Mouse (Mus musculus): Measurements from ENCODE around the gene Tiam2. TPM values are rescaled to one million over a fixed set of nuclear protein-coding genes. Genes with fewer than 3 reads are reported as not detected.

Tiam2 gene
- polyA plus RNA-seq, 1 experiment from 2014 or later = 3.4 TPM

- H3K9ac ChIP-seq = no peak overlapping the region
- H3K4me2 ChIP-seq (replicated peaks) = no peak overlapping the region
- H3K27ac ChIP-seq = no peak overlapping the region
- no peaks in the 10 kb centered on the region for H3K9me3 ChIP-seq
- ATAC-seq = no peak
- 89% methylated on average over 4 of the region's 4 CpGs for WGBS
- H3K27me3 ChIP-seq (replicated peaks) = no peaks in the 10 kb centered on the region
- no peak overlapping the region for H3K4me3 ChIP-seq (replicated peaks)
- H3K36me3 ChIP-seq = no peaks in the 10 kb centered on the region
- H3K4me1 ChIP-seq (replicated peaks) = no peaks in the 10 kb centered on the region
These were observed 10.8 kb upstream of the Tiam2 start for GRCm38 (mm10) chr17:3315581-3315980.

- 0% methylated on average over 25 of the region's 25 CpGs for WGBS
- Histone ChIP-seq H3K9me3 (no peaks in the 10 kb centered on the region), H3K36me3 (no peaks in the 10 kb centered on the region), H3K9ac (peak overlapping the region; percentile 51), H3K4me1 (replicated peaks) (peaks cover 2% of the 10 kb centered on the region; the same call in 1 of the 2 replicates), H3K4me3 (replicated peaks) (peak overlapping the region; percentile 57), H3K27me3 (replicated peaks) (no peaks in the 10 kb centered on the region; the same call in 1 of the 2 replicates), H3K4me2 (replicated peaks) (peak overlapping the region; percentile 93), H3K27ac (no peak overlapping the region)
- peak; percentile 35 for ATAC-seq
These were observed 518 bp downstream of the Tiam2 start for GRCm38 (mm10) chr17:3326903-3327279.

GRCm38 (mm10) chr17:3327335-3327734, 962 bp downstream of the Tiam2 start:
- WGBS = 6% methylated on average over 14 of the region's 14 CpGs
- Histone ChIP-seq H3K4me2 (replicated peaks) (peak overlapping the region; percentile 93), H3K27me3 (replicated peaks) (no peaks in the 10 kb centered on the region; the same call in 1 of the 2 replicates), H3K9me3 (no peaks in the 10 kb centered on the region), H3K4me1 (replicated peaks) (peaks cover 2% of the 10 kb centered on the region; the same call in 1 of the 2 replicates), H3K36me3 (no peaks in the 10 kb centered on the region), H3K4me3 (replicated peaks) (peak overlapping the region; percentile 57), H3K9ac (0 out of 2 replicates have a peak overlapping the region, but pooled peaks have one; percentile 51), H3K27ac (no peak overlapping the region)
- ATAC-seq = no peak

- H3K9ac ChIP-seq = no peak overlapping the region
- no peak for ATAC-seq
- no peaks in the 10 kb centered on the region; the same call in 1 of the 2 replicates for H3K27me3 ChIP-seq (replicated peaks)
- H3K9me3 ChIP-seq = no peaks in the 10 kb centered on the region
- no peak overlapping the region for H3K4me3 ChIP-seq (replicated peaks)
- peaks cover 2% of the 10 kb centered on the region; the same call in 1 of the 2 replicates for H3K4me1 ChIP-seq (replicated peaks)
- H3K36me3 ChIP-seq = no peaks in the 10 kb centered on the region
- no peak overlapping the region for H3K4me2 ChIP-seq (replicated peaks)
- WGBS = 79% methylated on average over 4 of the region's 4 CpGs
- no peak overlapping the region for H3K27ac ChIP-seq
These were observed 2.4 kb downstream of the Tiam2 start for GRCm38 (mm10) chr17:3328820-3329219.

GRCm38 (mm10) chr17:3329429-3329828, 3.1 kb downstream of the Tiam2 start:
- peaks cover 2% of the 10 kb centered on the region; the same call in 1 of the 2 replicates for H3K4me1 ChIP-seq (replicated peaks)
- no peaks in the 10 kb centered on the region; the same call in 1 of the 2 replicates for H3K27me3 ChIP-seq (replicated peaks)
- H3K27ac ChIP-seq = no peak overlapping the region
- H3K36me3 ChIP-seq = no peaks in the 10 kb centered on the region
- WGBS = 80% methylated on average over 4 of the region's 4 CpGs
- no peak overlapping the region for H3K9ac ChIP-seq
- H3K4me2 ChIP-seq (replicated peaks) = no peak overlapping the region
- H3K4me3 ChIP-seq (replicated peaks) = no peak overlapping the region
- no peaks in the 10 kb centered on the region for H3K9me3 ChIP-seq
- no peak for ATAC-seq

GRCm38 (mm10) chr17:3331721-3332461, 5.5 kb downstream of the Tiam2 start:
- no peaks in the 10 kb centered on the region for H3K36me3 ChIP-seq
- no peak overlapping the region for H3K4me3 ChIP-seq (replicated peaks)
- no peaks in the 10 kb centered on the region for H3K9me3 ChIP-seq
- H3K4me1 ChIP-seq (replicated peaks) = peaks cover 2% of the 10 kb centered on the region; the same call in 1 of the 2 replicates
- no peak overlapping the region for H3K4me2 ChIP-seq (replicated peaks)
- no peaks in the 10 kb centered on the region; the same call in 1 of the 2 replicates for H3K27me3 ChIP-seq (replicated peaks)
- H3K9ac ChIP-seq = no peak overlapping the region
- no peak overlapping the region for H3K27ac ChIP-seq
- 71% methylated on average over 7 of the region's 7 CpGs for WGBS
- ATAC-seq = no peak

- Histone ChIP-seq H3K4me2 (replicated peaks) (no peak overlapping the region), H3K36me3 (no peaks in the 10 kb centered on the region), H3K9me3 (no peaks in the 10 kb centered on the region), H3K4me3 (replicated peaks) (no peak overlapping the region), H3K27ac (no peak overlapping the region), H3K9ac (no peak overlapping the region), H3K27me3 (replicated peaks) (no peaks in the 10 kb centered on the region), H3K4me1 (replicated peaks) (0 out of 2 replicates have a peak, but pooled peaks cover 9% of the 10 kb centered on the region)
- 79% methylated on average over 7 of the region's 7 CpGs for WGBS
- ATAC-seq = no peak
These were observed 9.9 kb downstream of the Tiam2 start for GRCm38 (mm10) chr17:3336161-3336739.

- Histone ChIP-seq H3K4me2 (replicated peaks) (no peak overlapping the region), H3K27ac (no peak overlapping the region), H3K4me3 (replicated peaks) (no peak overlapping the region), H3K4me1 (replicated peaks) (0 out of 2 replicates have a peak, but pooled peaks cover 9% of the 10 kb centered on the region), H3K36me3 (no peaks in the 10 kb centered on the region), H3K9ac (no peak overlapping the region), H3K9me3 (no peaks in the 10 kb centered on the region), H3K27me3 (replicated peaks) (no peaks in the 10 kb centered on the region)
- no peak for ATAC-seq
- 82% methylated on average over 7 of the region's 7 CpGs for WGBS
These were observed 10.6 kb downstream of the Tiam2 start for GRCm38 (mm10) chr17:3336887-3337524.

- no peak overlapping the region for H3K9ac ChIP-seq
- H3K27me3 ChIP-seq (replicated peaks) = no peaks in the 10 kb centered on the region
- H3K4me1 ChIP-seq (replicated peaks) = 0 out of 2 replicates have a peak, but pooled peaks cover 9% of the 10 kb centered on the region
- no peak for ATAC-seq
- no peak overlapping the region for H3K27ac ChIP-seq
- 69% methylated on average over 4 of the region's 4 CpGs for WGBS
- H3K4me3 ChIP-seq (replicated peaks) = no peak overlapping the region
- no peak overlapping the region for H3K4me2 ChIP-seq (replicated peaks)
- H3K36me3 ChIP-seq = no peaks in the 10 kb centered on the region
- no peaks in the 10 kb centered on the region for H3K9me3 ChIP-seq
These were observed 11.1 kb downstream of the Tiam2 start for GRCm38 (mm10) chr17:3337525-3337888.

GRCm38 (mm10) chr17:3338821-3339220, 12.4 kb downstream of the Tiam2 start:
- WGBS = 61% methylated on average over 7 of the region's 7 CpGs
- Histone ChIP-seq H3K27ac (no peak overlapping the region), H3K27me3 (replicated peaks) (no peaks in the 10 kb centered on the region), H3K4me2 (replicated peaks) (no peak overlapping the region), H3K9ac (no peak overlapping the region), H3K9me3 (no peaks in the 10 kb centered on the region), H3K36me3 (no peaks in the 10 kb centered on the region), H3K4me3 (replicated peaks) (no peak overlapping the region), H3K4me1 (replicated peaks) (0 out of 2 replicates have a peak, but pooled peaks cover 9% of the 10 kb centered on the region)
- peak; percentile 58 for ATAC-seq

GRCm38 (mm10) chr17:3344872-3345271, 18.5 kb downstream of the Tiam2 start:
- H3K27me3 ChIP-seq (replicated peaks) = no peaks in the 10 kb centered on the region
- no peak overlapping the region for H3K9ac ChIP-seq
- ATAC-seq = no peak
- WGBS = 71% methylated on average over 7 of the region's 7 CpGs
- no peaks in the 10 kb centered on the region for H3K9me3 ChIP-seq
- no peaks in the 10 kb centered on the region for H3K36me3 ChIP-seq
- H3K4me1 ChIP-seq (replicated peaks) = no peaks in the 10 kb centered on the region
- no peak overlapping the region for H3K27ac ChIP-seq
- H3K4me3 ChIP-seq (replicated peaks) = no peak overlapping the region
- H3K4me2 ChIP-seq (replicated peaks) = no peak overlapping the region

- WGBS = 80% methylated on average over 12 of the region's 12 CpGs
These were observed 19.0 kb downstream of the Tiam2 start for GRCm38 (mm10) chr17:3345276-3345885.

More at GRCm38 (mm10) chr17:3345276-3345885, 19.0 kb downstream of the Tiam2 start:
- Histone ChIP-seq H3K27me3 (replicated peaks) (no peaks in the 10 kb centered on the region), H3K4me1 (replicated peaks) (no peaks in the 10 kb centered on the region), H3K4me3 (replicated peaks) (no peak overlapping the region), H3K36me3 (no peaks in the 10 kb centered on the region), H3K9ac (no peak overlapping the region), H3K9me3 (no peaks in the 10 kb centered on the region), H3K4me2 (replicated peaks) (no peak overlapping the region), H3K27ac (no peak overlapping the region)
- ATAC-seq = no peak
